Mouse (Mus musculus) heart, postnatal 14 days (tissue): ENCODE results near the gene Scyl1. TPM values are rescaled to one million over a fixed set of nuclear protein-coding genes. Genes with fewer than 3 reads are reported as not detected.

Experiments used
- total RNA-seq, 2 experiments: library from RNA; stranded (reverse); gene quantifications; 2 replicates each; pipeline ENCODE4 v1.2.3; 2021

Scyl1 gene
- total RNA-seq, 2 experiments from 2014 or later, result 66.2 to 67.2 TPM

Other genes starting within 250 kb of the Scyl1 start
- gene Ovol1, start 210.8 kb downstream of the Scyl1 start, total RNA-seq, result not detected
- gene Ap5b1, start 203.4 kb downstream of the Scyl1 start, total RNA-seq, result 1 to 10 TPM; 2.3 to 3.5 TPM
- 10 to 100 TPM; 50.8 to 51.8 TPM for gene Rnaseh2c, start 169.5 kb downstream of the Scyl1 start, total RNA-seq
- gene Kat5, start 161.2 kb downstream of the Scyl1 start, total RNA-seq, result 10 to 100 TPM; 28.4 to 30.8 TPM
- gene Rela, start 133.9 kb downstream of the Scyl1 start, total RNA-seq, result 10 to 100 TPM; 25.8 to 29.9 TPM
- 10 to 100 TPM; 32.7 to 33.8 TPM for gene Sipa1, start 107.7 kb downstream of the Scyl1 start, total RNA-seq
- 10 to 100 TPM; 35.9 to 37.2 TPM for gene Map3k11, start 82.7 kb downstream of the Scyl1 start, total RNA-seq
- gene Pcnx3, start 82.5 kb downstream of the Scyl1 start, total RNA-seq, result 10 to 100 TPM; 24.0 to 24.9 TPM
- gene Kcnk7, start 67.1 kb downstream of the Scyl1 start, total RNA-seq, result not detected
- gene Ehbp1l1, start 45.1 kb downstream of the Scyl1 start, total RNA-seq, result 100 to 1,000 TPM; 124 to 141 TPM
- gene Fam89b, start 41.8 kb downstream of the Scyl1 start, total RNA-seq, result 10 to 100 TPM; 38.6 to 40.1 TPM
- gene Ltbp3, start 30.5 kb downstream of the Scyl1 start, total RNA-seq, result 10 to 100 TPM; 47.2 to 55.5 TPM
- gene Frmd8, start 103.9 kb upstream of the Scyl1 start, total RNA-seq, result 10 to 100 TPM; 15.6 to 15.8 TPM
- gene Slc25a45, start 106.4 kb upstream of the Scyl1 start, total RNA-seq, result 1 to 10 TPM; 3.3 to 4.5 TPM
- gene Tigd3, start 122.7 kb upstream of the Scyl1 start, total RNA-seq, result under 1 TPM; 0.79 to 0.93 TPM
- 100 to 1,000 TPM; 101 TPM for gene Dpf2, start 141.6 kb upstream of the Scyl1 start, total RNA-seq
- gene Cdc42ep2, start 153.4 kb upstream of the Scyl1 start, total RNA-seq, result 10 to 100 TPM in 1 of 2 experiments, 1 to 10 TPM in 1; 9.9 to 12.0 TPM
- 10 to 100 TPM; 12.3 to 14.2 TPM for gene Pola2, start 192.8 kb upstream of the Scyl1 start, total RNA-seq
- gene Slc22a20, start 214.7 kb upstream of the Scyl1 start, total RNA-seq, result not detected
- gene Capn1, start 244.5 kb upstream of the Scyl1 start, total RNA-seq, result 10 to 100 TPM; 31.7 to 36.8 TPM